In genomic region chr3:143919744-143920143, GRCm38 (mm10) we compare ENCODE assay signal across 15 mouse cellular contexts.
"Had no signal": no experiment of that assay in that cellular context is flagged by ENCODE, and none has a peak within 500 bp of the region (broad histone marks: within the 10 kb centered on the region; RNA-seq: fewer than 3 reads in every experiment).

No protein-coding gene starts in this region.

- H3K4me3 ChIP-seq: neural tube, embryonic 15.5 days; stomach, embryonic 15.5 days had no signal

- DNase-seq: retina, postnatal 1 day; right cerebral cortex, adult 18-20 months; right cerebral cortex, postnatal 14 days; right cerebral cortex, postnatal 25 days; right cerebral cortex, postnatal 4 days; spleen, adult 18-20 months; thymus, adult 18-20 months; thymus, adult 2 months; thymus, postnatal 14 days; thymus, postnatal 25 days; thymus, postnatal 36 days; thymus, postnatal 4 days had no signal

- H3K27me3 ChIP-seq: neural tube, embryonic 15.5 days; stomach, embryonic 15.5 days had no signal

- H3K9me3 ChIP-seq: neural tube, embryonic 15.5 days; stomach, embryonic 15.5 days had no signal

- H3K27ac ChIP-seq: neural tube, embryonic 15.5 days; stomach, embryonic 15.5 days; stomach, postnatal 0 days had no signal

- H3K4me2 ChIP-seq: neural tube, embryonic 15.5 days; stomach, embryonic 15.5 days had no signal

- H3K4me1 ChIP-seq: stomach, embryonic 15.5 days had no signal

- H3K9ac ChIP-seq: neural tube, embryonic 15.5 days; stomach, embryonic 15.5 days had no signal

- H3K36me3 ChIP-seq: neural tube, embryonic 15.5 days; stomach, embryonic 15.5 days had no signal
